Mouse (Mus musculus): ENCODE measurements around the gene Cpxm2.

- TF ChIP-seq POLR2A (IDR thresholded peaks at IDR 0.05; ENCODE audit: low read depth, low read length) = no peak
- TF ChIP-seq CTCF (IDR thresholded peaks at IDR 0.05; ENCODE audit: borderline replicate concordance, insufficient read depth, low read length) = no peak
Observed at GRCm38 (mm10) chr7:132169419-132170169, 15.1 kb upstream of the Cpxm2 start.

Measured in embryonic fibroblast, embryonic 13.5 days (primary cell).